Mouse (Mus musculus): Measurements from ENCODE around the gene Asb5. TPM values are rescaled to one million over a fixed set of nuclear protein-coding genes. Genes with fewer than 3 reads are reported as not detected.
"Not testable (repeated sequence)": the region's sequence is repeated elsewhere in the genome, so short reads cannot be mapped to it uniquely, and the experiment has no call there.

Gene Asb5
- polyA plus RNA-seq, 1 experiment from 2014 or later: 7.3 TPM

DNA sequence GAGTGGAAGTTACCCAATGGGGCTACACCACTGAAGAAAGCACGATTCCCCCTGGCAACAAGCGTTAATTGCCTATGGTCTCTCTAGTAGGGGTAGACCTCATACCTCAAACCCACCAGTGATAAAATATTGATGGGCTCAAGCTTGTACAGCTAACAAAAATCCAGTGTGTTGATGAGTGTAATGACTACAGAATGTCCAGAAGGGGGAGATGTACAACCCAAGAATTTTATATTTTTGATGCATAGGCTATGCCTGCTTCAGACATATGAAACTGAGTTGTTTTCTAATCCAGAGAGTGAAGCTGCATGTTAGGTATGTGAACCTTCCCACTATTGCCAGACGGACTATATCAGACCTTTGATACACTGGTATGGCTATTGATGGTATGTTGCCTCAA lies 7.9 kb downstream of the Asb5 start:
- DNase-seq (ENCODE audit: low spot score): peak; percentile 16

DNA sequence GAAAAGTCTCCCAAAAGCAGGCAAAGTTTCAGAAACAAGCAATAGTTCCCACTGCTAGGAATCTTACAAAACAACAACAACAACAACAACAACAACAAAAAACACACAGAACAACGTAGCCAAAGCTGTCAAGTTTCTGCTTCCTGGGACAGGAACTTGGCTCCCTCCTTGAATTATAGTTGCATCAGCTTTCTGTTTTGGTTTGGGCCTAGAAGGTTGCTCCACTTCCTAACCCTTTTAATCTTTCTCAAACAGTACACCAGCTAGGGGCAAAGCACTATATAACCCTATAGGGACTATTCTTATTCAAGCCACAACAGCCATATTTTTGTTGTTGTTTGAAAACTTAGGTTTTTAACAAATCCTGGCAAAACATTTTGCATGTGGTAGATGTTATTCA lies 12.0 kb downstream of the Asb5 start:
- DNase-seq (ENCODE audit: low spot score): no peak

- DNase-seq (ENCODE audit: low spot score): no peak
Observed at GRCm38 (mm10) chr8:54548383-54548782, 19.0 kb downstream of the Asb5 start.

DNA sequence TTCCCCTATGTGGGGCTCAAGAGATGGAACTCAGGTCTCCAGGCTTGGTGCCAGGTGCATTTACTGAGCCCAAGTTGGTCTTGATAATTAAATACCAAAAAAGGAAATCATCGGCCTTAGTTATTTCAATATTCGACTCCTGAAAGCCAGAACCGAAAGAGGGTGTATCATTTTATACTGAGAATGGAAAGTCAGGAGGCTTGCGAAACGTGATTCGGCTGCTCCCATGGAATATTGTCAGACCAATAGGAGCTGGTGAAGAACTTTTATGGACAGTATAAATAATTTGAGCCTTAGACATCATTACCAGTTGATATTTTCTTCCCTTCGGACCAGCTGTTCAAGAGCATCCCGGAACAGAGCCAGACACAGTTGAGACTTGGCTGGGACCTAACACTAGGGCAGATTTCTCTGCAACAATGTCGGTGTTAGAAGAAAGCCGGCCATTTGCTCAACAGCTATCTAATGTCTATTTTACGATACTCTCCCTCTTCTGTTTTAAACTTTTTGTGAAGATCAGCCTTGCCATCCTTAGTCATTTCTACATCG lies 20.7 kb downstream of the Asb5 start:
- no peak for DNase-seq (ENCODE audit: low spot score)

GRCm38 (mm10) chr8:54554921-54555320 lies 25.5 kb downstream of the Asb5 start:
- DNase-seq (ENCODE audit: low spot score): no peak

DNA sequence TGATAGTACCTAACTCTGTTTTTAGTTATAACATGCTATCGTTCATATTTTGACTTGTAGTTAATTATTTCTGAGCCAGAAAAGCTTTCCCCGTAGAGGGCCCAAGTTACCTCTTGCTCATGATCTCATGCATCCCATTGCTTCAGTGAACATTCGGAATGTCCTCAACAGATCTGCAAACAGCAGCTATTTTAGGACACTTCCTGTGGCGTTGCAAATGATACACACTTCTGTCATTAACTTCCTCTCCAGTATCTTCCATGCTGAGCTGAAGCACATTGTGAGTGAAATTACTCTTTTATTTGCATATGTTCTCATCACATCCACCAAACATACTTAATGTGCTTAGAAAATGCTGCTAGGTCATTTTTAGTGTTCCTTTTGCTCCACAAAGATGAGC lies 32.8 kb downstream of the Asb5 start:
- DNase-seq (ENCODE audit: low spot score): no peak

DNA sequence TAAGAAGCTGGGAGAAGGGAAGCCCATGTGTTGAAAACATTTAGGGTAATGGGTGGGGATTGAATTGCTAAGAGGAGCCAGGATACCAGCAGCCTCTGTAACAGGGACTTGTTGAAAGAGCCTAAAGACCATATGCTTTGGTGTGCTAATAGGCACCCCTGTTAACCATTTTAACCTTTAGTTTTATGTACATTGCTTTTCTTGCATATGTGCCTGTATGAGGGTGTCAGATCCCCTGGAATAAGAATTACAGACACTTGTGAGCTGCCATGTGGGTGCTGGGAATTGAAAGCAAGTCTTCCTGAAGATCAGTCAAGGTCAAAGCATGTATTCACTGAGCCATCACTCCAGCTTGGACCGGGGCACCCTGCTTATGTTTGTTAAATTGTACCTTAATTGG lies 35.8 kb downstream of the Asb5 start:
- no peak for DNase-seq (ENCODE audit: low spot score)

GRCm38 (mm10) chr8:54565603-54566260 lies 36.4 kb downstream of the Asb5 start:
- no peak for DNase-seq (ENCODE audit: low spot score)

DNA sequence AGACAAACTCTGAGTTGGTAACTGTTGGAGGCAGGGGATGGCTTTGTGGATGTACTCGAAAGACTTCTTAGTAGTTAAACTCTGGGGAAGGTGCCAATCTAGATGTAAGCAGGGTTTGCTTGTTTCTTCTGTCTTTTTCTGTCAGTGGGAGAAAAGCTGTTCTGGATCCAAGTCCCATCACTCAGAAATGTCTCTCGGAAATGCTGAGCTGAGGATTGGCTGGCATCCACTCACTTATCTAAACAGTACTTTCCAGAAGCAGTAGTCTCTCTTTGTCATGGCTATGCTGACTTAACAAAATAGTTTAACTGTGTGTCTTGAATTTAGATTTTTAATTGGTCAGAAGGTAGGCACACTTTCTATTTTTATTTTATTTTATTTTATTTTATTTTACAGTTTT lies 37.8 kb downstream of the Asb5 start:
- DNase-seq (ENCODE audit: low spot score): no peak

GRCm38 (mm10) chr8:54570618-54571609 lies 41.5 kb downstream of the Asb5 start:
- no peak for DNase-seq (ENCODE audit: low spot score)

GRCm38 (mm10) chr8:54581436-54581835 lies 52.1 kb downstream of the Asb5 start:
- DNase-seq (ENCODE audit: low spot score): no peak

DNA sequence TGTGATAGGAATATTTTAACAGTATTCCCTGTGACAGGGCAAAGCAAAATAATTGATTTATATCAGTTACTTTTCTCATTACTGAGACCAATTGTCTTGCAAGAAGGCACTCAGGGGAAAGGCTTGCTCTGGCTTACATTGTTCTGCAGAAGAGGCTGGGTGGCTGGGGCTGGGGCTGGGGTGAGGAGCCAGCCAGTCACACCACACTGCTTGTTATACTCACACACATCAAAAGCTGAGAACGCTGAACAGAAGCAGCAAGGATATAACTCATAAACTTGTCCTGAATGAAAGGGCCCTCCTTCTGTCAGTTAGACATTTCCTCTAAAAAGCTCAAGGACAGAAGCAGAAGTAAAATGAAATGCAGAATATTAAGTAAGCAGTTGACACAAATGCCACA lies 53.5 kb downstream of the Asb5 start:
- no peak for DNase-seq (ENCODE audit: low spot score)

- no peak for DNase-seq (ENCODE audit: low spot score)
Observed at GRCm38 (mm10) chr8:54594634-54595033, 65.3 kb downstream of the Asb5 start.

DNA sequence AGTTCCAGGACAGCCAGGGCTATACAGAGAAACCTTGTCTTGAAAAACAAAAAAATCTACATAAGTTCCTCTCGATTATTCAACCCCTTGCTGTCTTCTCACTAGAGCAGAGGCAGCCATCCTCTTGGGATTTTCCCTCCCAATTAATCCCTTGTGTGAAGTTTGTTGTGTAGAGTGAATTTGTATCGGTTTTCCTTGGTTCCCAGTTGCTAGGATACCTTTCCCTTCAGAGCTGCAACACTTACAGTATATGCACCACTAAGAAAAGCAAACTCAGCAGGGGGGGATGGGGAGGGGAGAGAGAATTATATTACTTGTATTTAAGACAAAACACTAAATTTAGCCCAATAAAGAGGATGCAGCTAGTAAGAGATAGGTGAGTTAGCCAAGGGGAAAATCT lies 66.7 kb downstream of the Asb5 start:
- no peak for DNase-seq (ENCODE audit: low spot score)

- DNase-seq (ENCODE audit: low spot score): no peak
Observed at GRCm38 (mm10) chr8:54596940-54597339, 67.6 kb downstream of the Asb5 start.

- no peak for DNase-seq (ENCODE audit: low spot score)
Observed at GRCm38 (mm10) chr8:54597386-54597785, 68.0 kb downstream of the Asb5 start.

DNA sequence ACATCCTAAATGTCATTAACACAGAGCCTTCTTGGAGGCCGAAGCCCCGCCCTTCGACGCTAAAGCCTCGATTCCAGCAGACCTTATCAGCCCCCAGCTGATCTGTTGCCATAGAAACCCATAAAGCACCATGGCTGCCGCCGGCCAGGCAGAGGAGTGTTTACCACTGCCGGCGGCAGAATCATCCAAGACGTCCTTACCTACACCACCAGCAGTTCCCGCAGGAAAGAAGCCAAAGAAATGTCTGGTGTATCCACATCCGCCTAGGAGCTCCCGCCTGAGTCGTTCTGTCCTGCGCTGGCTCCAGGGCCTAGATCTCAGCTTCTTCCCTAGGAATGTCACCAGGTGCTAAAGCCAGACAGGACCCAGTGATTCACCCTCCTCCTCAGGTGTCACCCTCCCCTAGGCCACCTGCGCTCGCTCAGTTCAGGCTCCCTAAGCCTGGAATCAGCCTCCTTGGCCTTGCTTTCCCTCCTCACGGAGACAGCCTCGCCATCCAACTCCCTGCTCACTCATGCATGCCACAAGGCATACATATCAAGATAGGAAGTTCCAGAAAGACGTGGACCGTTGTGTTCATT lies 71.4 kb downstream of the Asb5 start, which contains the start of gene Spata4:
Gene Spata4 (plus strand): TSS at position 111 of the 581 bp plus-strand sequence.
- no peak for DNase-seq (ENCODE audit: low spot score)

GRCm38 (mm10) chr8:54603440-54603839 lies 74.1 kb downstream of the Asb5 start:
- no peak for DNase-seq (ENCODE audit: low spot score)

DNA sequence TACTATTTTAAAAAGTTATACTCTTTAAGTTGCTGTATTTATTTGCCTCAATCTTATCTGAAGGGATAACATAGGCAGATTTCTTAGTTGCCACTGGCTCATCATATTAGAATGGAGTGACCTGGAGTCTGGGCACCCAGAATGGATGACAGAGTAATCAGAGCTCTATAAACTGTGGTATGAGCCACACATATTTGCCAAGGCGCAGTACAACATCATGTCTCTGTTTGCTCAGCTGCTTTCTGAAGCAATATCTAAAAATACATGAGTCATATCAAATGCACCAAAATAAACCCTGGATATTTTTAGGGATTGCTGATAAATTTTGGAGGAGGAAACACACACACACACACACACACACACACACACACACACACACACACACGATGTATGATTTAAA lies 80.0 kb downstream of the Asb5 start:
- DNase-seq (ENCODE audit: low spot score): no peak

DNA sequence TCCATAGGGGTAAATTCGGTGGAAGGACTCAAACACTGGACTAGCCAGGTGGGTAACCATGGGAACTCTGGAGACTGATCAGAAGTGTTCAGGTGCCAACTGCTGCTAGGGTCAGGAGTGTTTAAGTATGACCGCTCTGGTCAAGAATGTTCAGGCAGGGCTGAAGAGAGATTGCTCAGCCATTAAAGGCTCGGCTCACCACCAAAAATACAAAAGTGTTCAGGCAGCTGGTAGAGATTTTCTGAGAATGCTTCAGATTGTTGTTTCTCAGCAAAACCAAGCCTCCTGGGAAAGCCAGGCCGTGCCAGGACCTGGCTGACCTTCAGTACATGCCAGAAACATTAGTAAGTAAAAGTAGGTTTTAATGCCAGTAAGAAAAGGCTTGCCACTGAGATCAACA lies 80.9 kb downstream of the Asb5 start:
- DNase-seq (ENCODE audit: low spot score): no peak

GRCm38 (mm10) chr8:54616710-54617109 lies 87.3 kb downstream of the Asb5 start:
- DNase-seq (ENCODE audit: low spot score): not testable (repeated sequence)
